Mouse (Mus musculus) neural tube, embryonic 13.5 days (tissue): ENCODE data around the gene Ube2q1. TPM values are rescaled to one million over a fixed set of nuclear protein-coding genes. Genes with fewer than 3 reads are reported as not detected.

ENCODE experiments used
- ATAC-seq: fragments of 200-750 bp; cut with Nextera tagmentation; 2 replicates; pipeline ENCODE4 v1.8.0; 2017; ENCODE audit warnings: low read depth, mild to moderate bottlenecking, moderate TSS enrichment, moderate library complexity
- H3K27ac ChIP-seq: fragments of 300-500 bp; sonication (generic); replicated peaks from 2 replicates; pipeline ENCODE4 v1.5.1; 2015; ENCODE audit warnings: moderate library complexity, mild to moderate bottlenecking, inconsistent platforms
- H3K27me3 ChIP-seq: fragments of 300-500 bp; sonication (generic); 2 replicates; pipeline ENCODE4 v1.6.1; 2015; ENCODE audit warnings: mild to moderate bottlenecking, inconsistent platforms
- H3K36me3 ChIP-seq: fragments of 300-500 bp; sonication (generic); 2 replicates; pipeline ENCODE4 v1.6.1; 2015; ENCODE audit warnings: mild to moderate bottlenecking, inconsistent platforms
- H3K4me1 ChIP-seq: fragments of 300-500 bp; sonication (generic); replicated peaks from 2 replicates; pipeline ENCODE4 v1.6.1; 2015; ENCODE audit warnings: inconsistent platforms
- H3K4me2 ChIP-seq: fragments of 300-500 bp; sonication (generic); 2 replicates; pipeline ENCODE4 v1.6.1; 2015; ENCODE audit warnings: inconsistent platforms, mild to moderate bottlenecking, moderate library complexity
- H3K4me3 ChIP-seq: fragments of 300-500 bp; sonication (generic); 2 replicates; pipeline ENCODE4 v1.5.1; 2015; ENCODE audit warnings: mild to moderate bottlenecking, inconsistent platforms
- H3K9ac ChIP-seq: fragments of 300-500 bp; sonication (generic); 2 replicates; pipeline ENCODE4 v1.6.1; 2015; ENCODE audit warnings: moderate library complexity, mild to moderate bottlenecking, inconsistent platforms
- H3K9me3 ChIP-seq: fragments of 300-500 bp; sonication (generic); 2 replicates; pipeline ENCODE4 v1.6.1; 2016; ENCODE audit warnings: inconsistent platforms
- WGBS: fragments of 180-500 bp; shearing (Covaris S2); methylation state at CpG from one replicate; pipeline ENCODE4 v1.1.7; 2015; 5-methylcytosine and 5-hydroxymethylcytosine counted together
- polyA plus RNA-seq: library from polyadenylated mRNA; unstranded; fragments of >200 nt; fragmentation: Nextera tagmentation; extraction: Ambion mirVana; gene quantifications from 2 replicates; pipeline ENCODE4 v1.2.1, GENCODE M21; 2015

The Ube2q1 gene
- polyA plus RNA-seq, 1 experiment from 2014 or later, result 15.2 TPM

GRCm38 (mm10) chr3:89830815-89831591 is 57.6 kb downstream of the Ube2q1 start, which contains the start of gene She:
TSS of gene She (plus strand) at chr3:89831370.
- H3K9ac ChIP-seq, result peak within 1 kb of the TSS; percentile 57
- peaks cover 70% of the 10 kb centered on the region for H3K27me3 ChIP-seq
- H3K9me3 ChIP-seq, result peaks cover 3% of the 10 kb centered on the region; the same call in 1 of the 2 replicates
- peaks cover 12% of the 10 kb centered on the region for H3K4me1 ChIP-seq
- H3K4me3 ChIP-seq, result peak within 1 kb of the TSS; percentile 41
- no peak for ATAC-seq
- no peak within 1 kb of the TSS; the same call in 1 of the 2 replicates for H3K27ac ChIP-seq
- peak within 1 kb of the TSS; percentile 53 for H3K4me2 ChIP-seq
- no peaks in the 10 kb centered on the region for H3K36me3 ChIP-seq
- WGBS, result 2% methylated on average over 94 of the region's 96 CpGs

Other genes with a start within 250 kb of the Ube2q1 start
- 18.4 and 20.2 TPM in 2 replicates for gene Adar, start 58.6 kb upstream of the Ube2q1 start, polyA plus RNA-seq
- 27.0 and 27.4 TPM in 2 replicates for gene Chrnb2, start 9.0 kb upstream of the Ube2q1 start, polyA plus RNA-seq
- gene She, start 57.8 kb downstream of the Ube2q1 start, polyA plus RNA-seq, result 1.9 and 2.5 TPM in 2 replicates
- 0.68 and 0.96 TPM in 2 replicates for gene Il6ra, start 139.6 kb downstream of the Ube2q1 start, polyA plus RNA-seq
- 11.3 and 12.0 TPM in 2 replicates for gene Atp8b2, start 189.9 kb downstream of the Ube2q1 start, polyA plus RNA-seq
- gene Hax1, start 225.2 kb downstream of the Ube2q1 start, polyA plus RNA-seq, result 120 and 133 TPM in 2 replicates